Mouse (Mus musculus) liver, embryonic 14.5 days (tissue): Measurements from ENCODE around the gene Adgre5.

Experiments used
- CTCF ChIP-seq: IDR thresholded peaks from 2 replicates; pipeline ENCODE4 v1.5.1; 2016; ENCODE audit warnings: antibody characterized with exemption, low read depth, control low read depth
- EP300 ChIP-seq: IDR thresholded peaks from 2 replicates; pipeline ENCODE4 v1.6.1; 2016; ENCODE audit warnings: antibody characterized with exemption, low read depth

GRCm38 (mm10) chr8:83749265-83749664 is 8.1 kb upstream of the Adgre5 start:
- TF ChIP-seq CTCF (no peak), EP300 (no peak)
